Mouse (Mus musculus) ES-Bruce4 (cell line): ENCODE data around the gene Cd2. TPM values are rescaled to one million over a fixed set of nuclear protein-coding genes. Genes with fewer than 3 reads are reported as not detected.

Experiments used
- H3K27ac ChIP-seq: 2 replicates; pipeline ENCODE4 v1.5.1; 2012; ENCODE audit warnings: low read length, inconsistent platforms; ENCODE audit not compliant: insufficient read depth
- H3K27me3 ChIP-seq: 2 replicates; pipeline ENCODE4 v1.6.1; 2012; ENCODE audit warnings: mild to moderate bottlenecking, low read length, inconsistent platforms; ENCODE audit not compliant: control insufficient read depth, poor library complexity, insufficient read depth, severe bottlenecking
- H3K36me3 ChIP-seq: 2 replicates; pipeline ENCODE4 v1.6.1; 2012; ENCODE audit warnings: inconsistent platforms, mild to moderate bottlenecking, low read length, moderate library complexity; ENCODE audit not compliant: control insufficient read depth, poor library complexity, insufficient read depth, severe bottlenecking
- H3K4me1 ChIP-seq: one replicate; pipeline ENCODE4 v1.8.1; 2011; ENCODE audit warnings: low read length; ENCODE audit not compliant: control insufficient read depth, insufficient read depth
- H3K4me3 ChIP-seq: 2 replicates; pipeline ENCODE4 v1.5.1; 2011; ENCODE audit warnings: low read depth, mild to moderate bottlenecking, low read length
- H3K9ac ChIP-seq: 2 replicates; pipeline ENCODE4 v1.6.1; 2012; ENCODE audit warnings: low read depth, mild to moderate bottlenecking, inconsistent platforms; ENCODE audit not compliant: poor library complexity, severe bottlenecking
- H3K9me3 ChIP-seq: replicated peaks from 2 replicates; pipeline ENCODE4 v1.6.1; 2012; ENCODE audit warnings: mild to moderate bottlenecking, low read length, inconsistent platforms; ENCODE audit not compliant: control insufficient read depth, poor library complexity, insufficient read depth, severe bottlenecking
- CTCF ChIP-seq: IDR thresholded peaks from one replicate; pipeline ENCODE4 v1.8.1; 2011; ENCODE audit warnings: low read depth, low read length
- EP300 ChIP-seq: IDR thresholded peaks from 2 replicates; pipeline ENCODE4 v1.6.1; 2011; ENCODE audit warnings: low read depth, low read length; ENCODE audit not compliant: insufficient read depth
- POLR2A ChIP-seq: IDR thresholded peaks from one replicate; pipeline ENCODE4 v1.8.1; 2011; ENCODE audit warnings: low read length; ENCODE audit not compliant: insufficient read depth
- polyA plus RNA-seq: library from polyadenylated mRNA; stranded (reverse); fragments of >200 nt; gene quantifications from 2 replicates; pipeline ENCODE4 v1.2.4, GENCODE M21; 2011; ENCODE audit warnings: low read depth; ENCODE audit not compliant: missing spikeins, insufficient read depth, insufficient read length

Gene Cd2
- polyA plus RNA-seq, 1 experiment: 1.8 TPM

DNA sequence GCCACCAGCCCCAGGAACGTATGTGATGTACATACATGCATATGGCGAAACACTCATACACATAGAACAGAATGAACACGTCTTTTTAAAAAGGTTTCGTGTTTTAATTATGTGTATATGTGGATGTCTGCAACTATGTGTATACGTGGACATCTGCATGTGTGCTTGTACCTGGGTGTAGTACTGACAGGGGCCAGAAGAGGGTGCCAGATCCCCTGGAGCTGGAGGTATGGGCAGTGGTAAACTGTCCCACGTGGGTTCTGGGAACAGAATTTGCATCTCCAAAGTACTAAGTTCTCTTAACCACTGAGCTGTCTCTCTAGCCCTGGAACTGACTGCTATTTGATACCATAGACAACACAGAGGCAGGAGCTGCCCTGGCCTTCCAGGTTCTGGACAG is 30.4 kb upstream of the Cd2 start:
- Histone ChIP-seq H3K9ac (no peak overlapping the region), H3K4me1 (no peaks in the 10 kb centered on the region), H3K27me3 (no peaks in the 10 kb centered on the region), H3K9me3 (no peaks in the 10 kb centered on the region), H3K4me3 (no peak overlapping the region), H3K27ac (no peak overlapping the region), H3K36me3 (no peaks in the 10 kb centered on the region)
- TF ChIP-seq EP300 (0 out of 2 replicates have a peak, but pooled peaks have one; percentile 70), POLR2A (no peak), CTCF (peak; percentile 98)

DNA sequence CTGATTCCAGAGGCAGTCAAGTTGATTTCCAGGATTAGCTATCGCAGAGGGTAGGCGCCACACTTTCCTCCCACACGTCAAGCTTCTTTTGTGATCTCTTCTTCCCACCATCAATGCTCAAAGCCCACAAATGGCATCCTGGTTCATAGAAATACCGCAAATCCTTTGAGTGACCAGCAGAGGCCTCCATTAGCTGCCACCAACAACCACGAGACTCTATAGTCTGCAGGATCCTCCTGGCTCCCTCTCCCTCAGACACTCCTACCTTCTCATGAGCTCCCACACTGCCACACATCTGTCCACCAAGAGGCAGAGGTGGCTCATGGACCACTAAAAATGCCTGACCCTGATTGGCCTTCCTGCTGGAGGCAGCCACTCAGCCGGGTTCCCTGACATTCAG is 27.2 kb upstream of the Cd2 start:
- H3K27me3 ChIP-seq: no peaks in the 10 kb centered on the region
- H3K9me3 ChIP-seq: no peaks in the 10 kb centered on the region
- no peaks in the 10 kb centered on the region for H3K4me1 ChIP-seq
- no peak overlapping the region for H3K4me3 ChIP-seq
- no peak overlapping the region for H3K27ac ChIP-seq
- TF ChIP-seq POLR2A: no peak
- TF ChIP-seq EP300: no peak
- no peak for TF ChIP-seq CTCF
- H3K36me3 ChIP-seq: no peaks in the 10 kb centered on the region
- H3K9ac ChIP-seq: no peak overlapping the region

DNA sequence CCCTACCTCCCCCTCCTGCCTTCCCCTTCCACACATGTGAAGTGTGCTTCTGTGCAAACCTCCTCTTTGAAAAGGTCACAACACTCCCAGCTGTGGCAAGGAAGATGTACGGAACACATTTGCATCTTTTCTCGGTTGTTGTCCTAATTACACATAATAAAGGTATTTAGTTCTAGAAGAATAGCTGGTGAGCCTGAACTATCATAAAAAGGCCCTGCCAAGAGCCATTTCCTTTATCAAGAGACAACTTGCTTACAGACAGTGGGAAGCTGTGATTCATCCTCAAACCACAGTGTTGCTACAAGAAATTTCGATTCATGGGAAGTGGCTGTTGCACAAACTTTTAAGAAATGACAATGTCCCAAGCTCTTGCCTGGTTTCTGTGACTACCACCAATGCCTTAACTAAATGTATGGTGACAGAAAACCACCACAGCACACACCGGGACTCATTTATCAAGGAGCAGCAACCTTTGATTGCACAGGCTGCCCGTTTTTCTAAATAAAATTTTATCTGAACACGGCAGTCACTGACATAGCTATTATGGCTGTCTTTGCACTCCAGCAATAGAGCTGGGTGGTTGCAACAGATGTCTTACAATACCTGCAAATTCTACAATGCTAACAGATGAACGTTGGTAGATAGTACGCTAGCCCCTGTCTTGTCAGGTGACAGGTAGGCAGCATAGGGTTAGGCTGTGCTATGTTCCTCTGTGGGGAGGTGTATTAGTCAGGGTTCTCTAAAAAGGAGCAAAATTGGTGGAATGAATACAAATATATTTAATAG is 25.7 kb upstream of the Cd2 start:
- no peaks in the 10 kb centered on the region for H3K9me3 ChIP-seq
- H3K27ac ChIP-seq: no peak overlapping the region
- H3K4me3 ChIP-seq: no peak overlapping the region
- H3K9ac ChIP-seq: no peak overlapping the region
- no peaks in the 10 kb centered on the region for H3K27me3 ChIP-seq
- TF ChIP-seq CTCF: no peak
- no peaks in the 10 kb centered on the region for H3K4me1 ChIP-seq
- H3K36me3 ChIP-seq: no peaks in the 10 kb centered on the region

DNA sequence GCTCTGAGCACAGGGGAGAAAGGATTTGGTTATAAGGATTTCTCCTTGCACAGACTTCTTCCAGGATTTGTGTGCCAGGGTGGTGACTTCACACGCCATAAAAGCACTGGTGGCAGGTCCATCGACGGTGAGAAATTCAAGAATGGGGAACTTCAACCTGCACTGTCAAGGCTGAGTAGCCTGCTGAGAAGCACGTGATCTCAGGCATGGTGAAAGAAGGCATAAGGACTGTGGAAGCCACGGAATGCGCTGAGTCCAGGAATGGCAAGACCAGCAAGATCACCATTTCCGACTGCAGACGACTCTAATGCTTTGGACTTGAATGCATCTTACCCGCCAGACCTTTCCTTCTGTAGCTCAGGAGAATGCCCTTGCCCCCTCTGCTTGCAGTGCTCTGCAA is 23.2 kb upstream of the Cd2 start:
- Histone ChIP-seq H3K36me3 (no peaks in the 10 kb centered on the region), H3K4me1 (no peaks in the 10 kb centered on the region), H3K4me3 (no peak overlapping the region), H3K27ac (no peak overlapping the region), H3K27me3 (no peaks in the 10 kb centered on the region), H3K9me3 (no peaks in the 10 kb centered on the region), H3K9ac (no peak overlapping the region)
- TF ChIP-seq EP300 (no peak), POLR2A (no peak), CTCF (no peak)

DNA sequence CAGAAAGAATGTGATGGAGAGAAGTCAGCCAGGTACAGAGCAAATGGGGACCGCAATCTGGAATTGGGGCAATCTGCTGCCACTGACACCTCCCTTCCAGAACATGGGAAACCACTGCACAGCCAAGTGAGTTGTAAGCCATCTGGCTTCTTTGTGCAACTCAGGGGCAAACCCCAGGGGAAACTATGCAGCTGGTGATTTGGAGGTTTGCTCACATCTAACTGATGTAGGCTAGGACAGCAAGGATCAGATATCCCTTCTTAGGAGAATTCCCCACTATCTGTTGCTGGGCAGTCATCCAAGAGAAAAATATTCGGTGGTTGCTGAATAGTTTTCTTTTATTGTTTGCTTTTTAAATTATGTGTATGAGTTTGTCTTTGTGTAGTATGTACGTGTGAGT is 21.9 kb upstream of the Cd2 start:
- Histone ChIP-seq H3K36me3 (no peaks in the 10 kb centered on the region), H3K4me1 (no peaks in the 10 kb centered on the region), H3K9ac (no peak overlapping the region), H3K4me3 (no peak overlapping the region), H3K27ac (no peak overlapping the region), H3K9me3 (no peaks in the 10 kb centered on the region), H3K27me3 (no peaks in the 10 kb centered on the region)
- TF ChIP-seq CTCF (no peak), EP300 (no peak), POLR2A (no peak)

DNA sequence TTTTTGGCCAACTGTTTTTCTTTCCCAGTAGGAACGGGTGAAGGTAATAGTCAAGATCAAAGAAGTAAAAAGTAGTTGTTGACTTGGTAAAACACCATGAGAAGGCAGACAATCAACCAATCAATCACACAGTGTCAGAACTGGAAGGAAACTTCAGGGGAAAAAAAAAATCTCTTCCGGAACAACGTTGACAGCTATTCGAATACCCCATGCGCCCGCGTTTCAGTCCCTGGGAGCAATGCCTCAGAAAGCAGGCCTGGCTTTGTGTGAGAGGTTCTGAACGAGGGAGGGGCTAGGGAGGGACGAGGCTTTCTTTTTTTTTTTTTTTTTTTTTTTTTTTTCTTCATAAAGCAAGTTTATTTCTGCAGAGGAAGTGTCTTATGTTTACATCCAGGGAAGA is 18.4 kb upstream of the Cd2 start:
- H3K9me3 ChIP-seq: no peaks in the 10 kb centered on the region
- H3K9ac ChIP-seq: no peak overlapping the region

More for the DNA sequence above, 18.4 kb upstream of the Cd2 start:
- Histone ChIP-seq H3K4me1 (no peaks in the 10 kb centered on the region), H3K27me3 (no peaks in the 10 kb centered on the region), H3K4me3 (no peak overlapping the region), H3K36me3 (no peaks in the 10 kb centered on the region), H3K27ac (no peak overlapping the region)
- no peak for TF ChIP-seq EP300
